Mouse (Mus musculus): ENCODE measurements at regions not wholly inside any gene's neighbourhood (a gene's known extent, or its start where the extent isn't known, plus 50 kb on each side); places are given as distances from the start of the nearest gene placed in this dataset.

DNA sequence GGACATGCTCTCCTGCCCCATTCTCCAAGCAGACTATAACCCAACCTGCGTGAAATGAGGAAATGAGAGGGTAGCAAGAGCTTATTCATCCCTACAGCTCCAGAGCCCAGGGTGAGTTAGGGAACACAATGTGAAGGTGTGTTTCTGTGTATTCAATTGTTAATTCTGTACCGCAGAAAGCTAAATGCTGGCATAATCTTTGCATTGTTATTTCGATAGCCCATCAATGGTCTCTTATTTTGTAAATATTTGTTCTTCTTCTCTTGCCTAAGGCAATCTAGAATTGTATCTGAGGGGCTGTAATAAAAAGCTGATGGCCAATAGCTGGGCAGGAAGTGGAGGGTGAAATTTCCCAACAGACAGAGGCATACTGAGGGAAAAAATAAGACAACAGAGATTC lies 247.6 kb upstream of the Wscd1 start:
- Histone ChIP-seq H3K4me2 (ENCODE audit: low read length) (no peak overlapping the region), H3K4me1 (replicated peaks; ENCODE audit: control insufficient read depth, insufficient read depth, low read length) (no peaks in the 10 kb centered on the region), H3K27me3 (replicated peaks; ENCODE audit: control insufficient read depth, insufficient read depth, low read length) (no peaks in the 10 kb centered on the region), H3K27ac (ENCODE audit: low read depth) (no peak overlapping the region), H3K9ac (ENCODE audit: low read length) (no peak overlapping the region), H3K4me3 (ENCODE audit: low read depth, low read length) (no peak overlapping the region), H3K9me3 (ENCODE audit: control insufficient read depth, low read length) (no peaks in the 10 kb centered on the region), H3K36me3 (ENCODE audit: control insufficient read depth, insufficient read depth, low read length) (no peaks in the 10 kb centered on the region)
- 63% methylated on average over 3 of the region's 3 CpGs for WGBS
- no peak for DNase-seq (ENCODE audit: low spot score)
- no peak for ATAC-seq (replicated peaks; ENCODE audit: low FRiP score, low TSS enrichment, low read depth)

DNA sequence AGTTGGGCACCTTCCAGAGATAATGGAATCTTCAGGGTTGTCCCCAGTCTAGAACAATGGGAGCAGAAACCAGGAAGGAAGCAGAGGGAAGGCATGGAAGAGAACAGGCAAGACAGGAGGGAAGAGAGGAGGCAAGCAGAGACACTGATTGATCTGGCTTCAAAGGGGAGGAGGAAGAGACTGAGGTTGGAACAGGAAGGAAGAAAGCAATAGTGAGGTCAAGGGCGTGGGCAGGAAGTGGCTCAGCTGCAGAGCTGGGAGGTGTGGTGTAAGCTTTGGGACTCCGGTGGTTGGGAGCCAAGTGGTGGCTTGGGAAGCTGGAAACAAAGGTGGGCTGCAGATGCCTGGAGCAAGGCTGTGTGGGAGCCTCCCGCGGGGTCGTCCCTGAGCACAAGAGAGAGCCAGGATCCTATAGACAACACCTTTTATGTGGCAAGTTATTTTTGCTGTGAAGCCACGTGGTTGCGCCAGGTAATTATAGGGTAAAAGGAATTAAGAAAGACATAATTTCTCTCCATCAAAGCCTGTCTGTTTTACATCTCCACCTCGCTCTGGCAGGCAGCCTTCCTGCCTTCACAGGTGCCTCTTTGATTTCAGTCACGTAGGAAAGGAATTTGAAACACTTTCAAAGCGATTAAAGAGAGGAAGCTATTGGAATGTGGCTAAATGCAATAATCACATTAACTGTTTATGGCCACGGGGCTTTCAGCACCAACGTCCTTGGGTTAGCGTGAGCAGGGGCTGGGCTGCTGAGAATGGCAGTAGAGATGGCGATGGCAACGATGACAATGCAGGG lies 237.3 kb upstream of the Wscd1 start:
- H3K36me3 ChIP-seq (ENCODE audit: control insufficient read depth, insufficient read depth, low read length) = no peaks in the 10 kb centered on the region
- H3K27me3 ChIP-seq (replicated peaks; ENCODE audit: control insufficient read depth, insufficient read depth, low read length) = no peaks in the 10 kb centered on the region
- H3K4me3 ChIP-seq (ENCODE audit: low read depth, low read length) = no peak overlapping the region
- 60% methylated on average over 15 of the region's 15 CpGs for WGBS
- H3K9me3 ChIP-seq (ENCODE audit: control insufficient read depth, low read length) = no peaks in the 10 kb centered on the region
- H3K9ac ChIP-seq (ENCODE audit: low read length) = no peak overlapping the region
- no peaks in the 10 kb centered on the region for H3K4me1 ChIP-seq (replicated peaks; ENCODE audit: control insufficient read depth, insufficient read depth, low read length)
- no peak overlapping the region for H3K4me2 ChIP-seq (ENCODE audit: low read length)
- DNase-seq (ENCODE audit: low spot score) (no peak), ATAC-seq (replicated peaks; ENCODE audit: low FRiP score, low TSS enrichment, low read depth) (no peak)
- no peak overlapping the region for H3K27ac ChIP-seq (ENCODE audit: low read depth)

DNA sequence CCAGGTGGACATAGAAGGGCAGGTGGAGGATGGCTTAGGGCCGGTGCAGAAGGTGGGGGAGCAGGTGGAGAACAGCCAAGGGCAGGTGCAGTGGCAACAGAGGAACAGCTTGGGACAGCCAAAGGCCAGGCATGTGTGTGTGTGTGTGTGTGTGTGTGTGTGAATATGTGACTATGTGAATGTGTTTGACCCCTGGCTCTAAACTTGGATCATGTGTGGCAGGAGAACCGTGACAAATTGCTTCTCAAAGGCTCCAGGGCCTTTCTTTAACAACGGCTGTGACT lies 236.7 kb upstream of the Wscd1 start:
- ATAC-seq (replicated peaks; ENCODE audit: low FRiP score, low TSS enrichment, low read depth) = no peak

DNA sequence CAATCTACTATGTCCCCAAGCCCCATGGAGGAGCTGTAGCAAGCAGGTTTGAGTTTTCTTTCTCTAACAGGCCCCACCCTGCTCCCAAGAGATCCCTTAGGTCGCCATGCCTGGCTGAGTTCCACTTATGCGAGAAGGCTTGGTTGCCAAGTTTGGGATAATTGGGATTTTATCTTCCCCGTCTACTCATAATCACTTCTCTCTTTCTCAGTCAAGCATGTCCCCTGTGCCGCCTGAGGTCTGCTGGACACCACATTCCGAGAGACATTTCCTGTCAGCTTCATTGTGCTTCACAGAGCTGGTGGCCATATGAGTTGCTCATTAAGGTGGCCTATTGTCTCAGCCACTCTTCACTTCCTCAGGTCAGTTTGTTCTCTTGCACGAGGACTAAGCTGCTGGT lies 234.5 kb upstream of the Wscd1 start:
- WGBS = 66% methylated on average over 6 of the region's 6 CpGs
- Histone ChIP-seq H3K4me2 (ENCODE audit: low read length) (no peak overlapping the region), H3K27me3 (replicated peaks; ENCODE audit: control insufficient read depth, insufficient read depth, low read length) (no peaks in the 10 kb centered on the region), H3K9ac (ENCODE audit: low read length) (no peak overlapping the region), H3K36me3 (ENCODE audit: control insufficient read depth, insufficient read depth, low read length) (no peaks in the 10 kb centered on the region), H3K4me1 (replicated peaks; ENCODE audit: control insufficient read depth, insufficient read depth, low read length) (no peaks in the 10 kb centered on the region), H3K4me3 (ENCODE audit: low read depth, low read length) (no peak overlapping the region), H3K9me3 (ENCODE audit: control insufficient read depth, low read length) (no peaks in the 10 kb centered on the region), H3K27ac (ENCODE audit: low read depth) (no peak overlapping the region)
- ATAC-seq (replicated peaks; ENCODE audit: low FRiP score, low TSS enrichment, low read depth) (no peak), DNase-seq (ENCODE audit: low spot score) (no peak)

More for the DNA sequence above, 236.7 kb upstream of the Wscd1 start:
- Histone ChIP-seq H3K27ac (ENCODE audit: low read depth) (no peak overlapping the region), H3K4me3 (ENCODE audit: low read depth, low read length) (no peak overlapping the region), H3K36me3 (ENCODE audit: control insufficient read depth, insufficient read depth, low read length) (no peaks in the 10 kb centered on the region), H3K4me1 (replicated peaks; ENCODE audit: control insufficient read depth, insufficient read depth, low read length) (no peaks in the 10 kb centered on the region), H3K4me2 (ENCODE audit: low read length) (no peak overlapping the region), H3K9me3 (ENCODE audit: control insufficient read depth, low read length) (no peaks in the 10 kb centered on the region), H3K27me3 (replicated peaks; ENCODE audit: control insufficient read depth, insufficient read depth, low read length) (no peaks in the 10 kb centered on the region), H3K9ac (ENCODE audit: low read length) (no peak overlapping the region)
- WGBS = 71% methylated on average over 3 of the region's 3 CpGs
- no peak for DNase-seq (ENCODE audit: low spot score)

DNA sequence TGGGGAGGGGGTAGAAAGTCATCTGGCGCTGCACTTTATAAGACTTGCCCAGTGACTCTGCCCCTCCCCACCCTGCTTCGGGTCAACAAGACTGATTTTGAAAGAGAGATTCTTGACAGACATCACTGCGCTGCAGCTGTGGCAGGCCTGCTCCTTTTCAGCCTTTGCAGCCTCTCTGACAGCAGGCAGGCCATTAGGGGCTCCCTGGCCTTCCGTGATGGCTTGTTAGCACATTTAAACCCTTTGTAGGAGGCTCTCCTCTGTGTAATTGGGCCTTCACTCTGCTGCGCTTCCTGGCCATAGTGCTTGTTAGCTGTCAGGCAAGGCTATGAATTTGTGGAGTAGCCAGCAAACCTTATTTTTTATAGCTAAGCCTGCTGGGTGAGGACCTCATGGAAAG lies 232.3 kb upstream of the Wscd1 start:
- 18% methylated on average over 5 of the region's 5 CpGs for WGBS
- no peak overlapping the region for H3K4me3 ChIP-seq (ENCODE audit: low read depth, low read length)
- no peaks in the 10 kb centered on the region for H3K27me3 ChIP-seq (replicated peaks; ENCODE audit: control insufficient read depth, insufficient read depth, low read length)
- DNase-seq (ENCODE audit: low spot score) (peak; percentile 51), ATAC-seq (replicated peaks; ENCODE audit: low FRiP score, low TSS enrichment, low read depth) (no peak)
- no peaks in the 10 kb centered on the region for H3K9me3 ChIP-seq (ENCODE audit: control insufficient read depth, low read length)
- no peak overlapping the region for H3K9ac ChIP-seq (ENCODE audit: low read length)
- H3K27ac ChIP-seq (ENCODE audit: low read depth) = no peak overlapping the region
- H3K4me1 ChIP-seq (replicated peaks; ENCODE audit: control insufficient read depth, insufficient read depth, low read length) = no peaks in the 10 kb centered on the region
- no peaks in the 10 kb centered on the region for H3K36me3 ChIP-seq (ENCODE audit: control insufficient read depth, insufficient read depth, low read length)
- H3K4me2 ChIP-seq (ENCODE audit: low read length) = no peak overlapping the region

DNA sequence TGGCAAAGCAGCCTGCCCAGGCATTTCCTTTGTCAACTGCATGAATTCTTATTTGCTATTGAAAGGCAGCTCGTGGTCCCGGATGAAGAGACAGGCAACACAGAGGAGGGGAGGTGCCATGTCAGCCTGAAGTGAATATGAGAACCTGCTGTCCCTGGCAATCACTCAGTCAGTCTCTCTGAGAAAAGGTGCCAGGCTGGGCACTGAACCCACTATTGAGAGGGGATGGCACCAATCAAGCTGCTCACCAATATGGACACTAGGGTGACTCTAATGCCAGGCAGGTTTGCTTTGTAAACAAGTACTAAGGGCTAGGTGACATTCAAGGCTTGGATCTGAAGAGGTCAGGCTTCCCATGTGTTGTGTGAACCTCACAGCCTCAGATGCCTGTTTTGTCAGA lies 222.0 kb upstream of the Wscd1 start:
- Histone ChIP-seq H3K9me3 (ENCODE audit: control insufficient read depth, low read length) (no peaks in the 10 kb centered on the region), H3K9ac (ENCODE audit: low read length) (no peak overlapping the region), H3K4me1 (replicated peaks; ENCODE audit: control insufficient read depth, insufficient read depth, low read length) (no peaks in the 10 kb centered on the region), H3K4me2 (ENCODE audit: low read length) (no peak overlapping the region), H3K27me3 (replicated peaks; ENCODE audit: control insufficient read depth, insufficient read depth, low read length) (no peaks in the 10 kb centered on the region), H3K4me3 (ENCODE audit: low read depth, low read length) (no peak overlapping the region), H3K36me3 (ENCODE audit: control insufficient read depth, insufficient read depth, low read length) (no peaks in the 10 kb centered on the region), H3K27ac (ENCODE audit: low read depth) (no peak overlapping the region)
- no peak for DNase-seq (ENCODE audit: low spot score)
- 85% methylated on average over 2 of the region's 2 CpGs for WGBS
- no peak for ATAC-seq (replicated peaks; ENCODE audit: low FRiP score, low TSS enrichment, low read depth)

DNA sequence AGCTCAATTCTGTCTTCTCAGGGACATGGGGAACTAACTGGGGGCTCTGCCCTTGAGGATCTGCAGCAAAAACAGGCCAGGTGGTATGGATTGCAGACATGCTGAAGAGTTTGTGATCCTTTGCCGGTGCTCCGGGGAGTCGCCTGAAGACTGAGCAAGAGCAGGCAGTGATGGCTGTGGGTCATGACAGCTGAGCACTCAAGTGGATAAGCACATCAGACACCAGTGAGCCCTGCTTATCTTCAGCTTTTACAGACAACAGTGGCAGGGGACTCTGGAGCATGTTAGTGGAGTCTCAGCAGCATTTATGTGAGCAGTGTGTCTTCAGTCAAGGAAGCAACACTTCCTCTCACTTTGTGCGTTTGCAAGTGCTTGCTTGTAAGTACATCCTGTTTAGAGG lies 221.1 kb upstream of the Wscd1 start:
- Histone ChIP-seq H3K9ac (ENCODE audit: low read length) (no peak overlapping the region), H3K27me3 (replicated peaks; ENCODE audit: control insufficient read depth, insufficient read depth, low read length) (no peaks in the 10 kb centered on the region), H3K4me2 (ENCODE audit: low read length) (no peak overlapping the region), H3K4me1 (replicated peaks; ENCODE audit: control insufficient read depth, insufficient read depth, low read length) (no peaks in the 10 kb centered on the region), H3K27ac (ENCODE audit: low read depth) (no peak overlapping the region), H3K9me3 (ENCODE audit: control insufficient read depth, low read length) (no peaks in the 10 kb centered on the region), H3K36me3 (ENCODE audit: control insufficient read depth, insufficient read depth, low read length) (no peaks in the 10 kb centered on the region), H3K4me3 (ENCODE audit: low read depth, low read length) (no peak overlapping the region)
- ATAC-seq (replicated peaks; ENCODE audit: low FRiP score, low TSS enrichment, low read depth) (no peak), DNase-seq (ENCODE audit: low spot score) (no peak)
- 67% methylated on average over 4 of the region's 4 CpGs for WGBS

DNA sequence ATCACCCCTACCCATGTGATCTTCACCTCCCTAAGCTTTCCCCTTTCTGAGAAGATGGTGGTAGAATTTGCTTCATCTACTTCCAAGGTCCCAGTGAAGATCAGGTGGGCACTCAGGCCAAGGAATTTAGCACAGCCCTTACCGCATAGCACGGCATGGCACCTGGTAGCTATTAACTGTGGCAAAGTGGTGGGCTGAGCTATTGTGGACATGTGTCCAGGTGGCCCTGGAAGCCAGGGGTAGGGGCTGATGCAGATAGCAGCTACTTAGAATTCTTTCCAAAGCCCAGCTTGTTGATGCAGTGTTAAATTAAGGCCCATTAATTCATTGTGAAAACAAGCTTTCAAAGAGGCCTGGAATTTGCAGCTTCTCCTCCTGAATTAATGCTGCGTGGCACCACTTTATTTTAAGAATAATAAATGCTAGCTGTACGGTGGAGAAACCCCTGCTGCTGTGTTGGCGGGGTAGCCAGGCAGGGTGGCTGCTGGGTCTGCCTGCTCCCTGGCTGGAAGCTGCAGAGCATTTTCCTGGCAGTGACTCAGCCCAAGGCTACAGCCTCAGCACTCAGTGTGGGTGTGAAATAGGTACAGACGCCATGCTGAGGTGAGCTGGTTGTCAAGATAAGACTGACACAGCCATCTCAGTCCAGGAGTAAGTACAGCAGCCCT lies 208.4 kb upstream of the Wscd1 start:
- no peak overlapping the region for H3K4me3 ChIP-seq (ENCODE audit: low read depth, low read length)
- WGBS = 46% methylated on average over 6 of the region's 6 CpGs
- no peak overlapping the region for H3K27ac ChIP-seq (ENCODE audit: low read depth)
- H3K9ac ChIP-seq (ENCODE audit: low read length) = no peak overlapping the region
- H3K36me3 ChIP-seq (ENCODE audit: control insufficient read depth, insufficient read depth, low read length) = no peaks in the 10 kb centered on the region
- DNase-seq (ENCODE audit: low spot score) = no peak
- no peaks in the 10 kb centered on the region for H3K4me1 ChIP-seq (replicated peaks; ENCODE audit: control insufficient read depth, insufficient read depth, low read length)
- ATAC-seq (replicated peaks; ENCODE audit: low FRiP score, low TSS enrichment, low read depth) = no peak
- H3K27me3 ChIP-seq (replicated peaks; ENCODE audit: control insufficient read depth, insufficient read depth, low read length) = no peaks in the 10 kb centered on the region
- no peaks in the 10 kb centered on the region for H3K9me3 ChIP-seq (ENCODE audit: control insufficient read depth, low read length)
- no peak overlapping the region for H3K4me2 ChIP-seq (ENCODE audit: low read length)

DNA sequence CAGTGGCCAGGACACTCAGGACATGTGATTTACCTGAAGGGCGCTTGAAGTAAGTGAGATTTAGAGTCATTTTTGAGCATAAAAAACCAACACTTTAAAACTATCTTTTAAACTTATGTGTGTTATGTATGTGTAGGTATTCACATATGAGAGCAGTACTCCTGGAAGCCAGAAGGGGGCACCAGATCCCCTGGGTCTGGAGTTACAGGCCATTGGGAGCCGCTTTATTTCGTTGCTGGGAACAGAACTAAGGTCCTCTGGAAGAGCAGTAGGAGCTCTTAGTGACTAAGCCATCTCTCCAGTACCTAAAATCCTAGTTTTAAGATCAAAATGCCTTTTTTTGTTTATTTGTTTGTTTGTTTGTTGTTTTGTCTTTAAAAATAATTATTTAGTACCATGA lies 192.3 kb upstream of the Wscd1 start:
- no peaks in the 10 kb centered on the region for H3K4me1 ChIP-seq (replicated peaks; ENCODE audit: control insufficient read depth, insufficient read depth, low read length)
- no peak overlapping the region for H3K4me3 ChIP-seq (ENCODE audit: low read depth, low read length)
- ATAC-seq (replicated peaks; ENCODE audit: low FRiP score, low TSS enrichment, low read depth) = no peak
- H3K36me3 ChIP-seq (ENCODE audit: control insufficient read depth, insufficient read depth, low read length) = no peaks in the 10 kb centered on the region
- no peak overlapping the region for H3K27ac ChIP-seq (ENCODE audit: low read depth)
- no peak for DNase-seq (ENCODE audit: low spot score)
- H3K27me3 ChIP-seq (replicated peaks; ENCODE audit: control insufficient read depth, insufficient read depth, low read length) = no peaks in the 10 kb centered on the region
- H3K4me2 ChIP-seq (ENCODE audit: low read length) = no peak overlapping the region
- no peaks in the 10 kb centered on the region for H3K9me3 ChIP-seq (ENCODE audit: control insufficient read depth, low read length)
- no peak overlapping the region for H3K9ac ChIP-seq (ENCODE audit: low read length)
- WGBS = 89% methylated on average over 3 of the region's 3 CpGs

All from intestine, embryonic 14.5 days (tissue).